Mouse (Mus musculus) kidney, embryonic 15.5 days (tissue): Measurements from ENCODE around the gene Focad. TPM values are rescaled to one million over a fixed set of nuclear protein-coding genes. Genes with fewer than 3 reads are reported as not detected.

Experiments used
- ATAC-seq: fragments of 200-750 bp; cut with Nextera tagmentation; replicated peaks from 2 replicates; pipeline ENCODE4 v1.8.0; 2017; ENCODE audit warnings: moderate TSS enrichment; ENCODE audit not compliant: low FRiP score
- H3K27ac ChIP-seq: fragments of 300-500 bp; sonication (generic); 2 replicates; pipeline ENCODE4 v1.5.1; 2015; ENCODE audit warnings: mild to moderate bottlenecking, inconsistent platforms
- H3K27me3 ChIP-seq: fragments of 300-500 bp; sonication (generic); 2 replicates; pipeline ENCODE4 v1.6.1; 2015; ENCODE audit warnings: inconsistent platforms
- H3K36me3 ChIP-seq: fragments of 300-500 bp; sonication (generic); 2 replicates; pipeline ENCODE4 v1.6.1; 2015; ENCODE audit warnings: inconsistent platforms
- H3K4me1 ChIP-seq: fragments of 300-500 bp; sonication (generic); 2 replicates; pipeline ENCODE4 v1.6.1; 2015; ENCODE audit warnings: inconsistent platforms
- H3K4me2 ChIP-seq: fragments of 300-500 bp; sonication (generic); 2 replicates; pipeline ENCODE4 v1.6.1; 2015; ENCODE audit warnings: moderate library complexity, mild to moderate bottlenecking, inconsistent platforms
- H3K4me3 ChIP-seq: fragments of 300-500 bp; sonication (generic); replicated peaks from 2 replicates; pipeline ENCODE4 v1.5.1; 2015; ENCODE audit warnings: mild to moderate bottlenecking, inconsistent platforms
- H3K9ac ChIP-seq: fragments of 300-500 bp; sonication (generic); 2 replicates; pipeline ENCODE4 v1.6.1; 2015; ENCODE audit warnings: mild to moderate bottlenecking, inconsistent platforms
- H3K9me3 ChIP-seq: fragments of 300-500 bp; sonication (generic); replicated peaks from 2 replicates; pipeline ENCODE4 v1.6.1; 2016; ENCODE audit warnings: inconsistent platforms
- WGBS: fragments of 180-500 bp; shearing (Covaris S2); methylation state at CpG from one replicate; pipeline ENCODE4 v1.1.7; 2015; ENCODE audit warnings: mixed read lengths; 5-methylcytosine and 5-hydroxymethylcytosine counted together
- polyA plus RNA-seq: library from polyadenylated mRNA; unstranded; fragments of >200 nt; fragmentation: Nextera tagmentation; extraction: Ambion mirVana; gene quantifications from 2 replicates; pipeline ENCODE4 v1.2.1, GENCODE M21; 2015

Gene Focad
- polyA plus RNA-seq, 1 experiment from 2014 or later = 15.0 TPM

- H3K36me3 ChIP-seq = no peaks in the 10 kb centered on the region
- H3K27ac ChIP-seq = no peak overlapping the region
- no peaks in the 10 kb centered on the region for H3K9me3 ChIP-seq
- no peaks in the 10 kb centered on the region for H3K4me1 ChIP-seq
- WGBS = 67% methylated on average over 3 of the region's 3 CpGs
- H3K27me3 ChIP-seq = no peaks in the 10 kb centered on the region
- H3K4me3 ChIP-seq = no peak overlapping the region
- H3K4me2 ChIP-seq = no peak overlapping the region
- no peak overlapping the region for H3K9ac ChIP-seq
- no peak for ATAC-seq
Measured at GRCm38 (mm10) chr4:88108585-88108984, 14.2 kb downstream of the Focad start.

GRCm38 (mm10) chr4:88117331-88117730, 22.9 kb downstream of the Focad start:
- no peaks in the 10 kb centered on the region for H3K36me3 ChIP-seq
- H3K4me2 ChIP-seq = no peak overlapping the region
- H3K9me3 ChIP-seq = no peaks in the 10 kb centered on the region
- no peak overlapping the region for H3K9ac ChIP-seq
- H3K4me3 ChIP-seq = no peak overlapping the region
- no peaks in the 10 kb centered on the region for H3K27me3 ChIP-seq
- no peak overlapping the region for H3K27ac ChIP-seq
- ATAC-seq = no peak
- no peaks in the 10 kb centered on the region for H3K4me1 ChIP-seq
- WGBS = 66% methylated on average over 3 of the region's 3 CpGs

GRCm38 (mm10) chr4:88117942-88118341, 23.5 kb downstream of the Focad start:
- Histone ChIP-seq H3K9me3 (no peaks in the 10 kb centered on the region), H3K36me3 (no peaks in the 10 kb centered on the region), H3K27me3 (no peaks in the 10 kb centered on the region), H3K4me2 (no peak overlapping the region), H3K4me3 (no peak overlapping the region), H3K4me1 (no peaks in the 10 kb centered on the region), H3K9ac (no peak overlapping the region), H3K27ac (no peak overlapping the region)
- ATAC-seq = no peak

GRCm38 (mm10) chr4:88118750-88119395, 24.4 kb downstream of the Focad start:
- 82% methylated on average over 5 of the region's 5 CpGs for WGBS
- no peak overlapping the region for H3K4me3 ChIP-seq
- H3K4me2 ChIP-seq = no peak overlapping the region
- no peak for ATAC-seq
- H3K27me3 ChIP-seq = no peaks in the 10 kb centered on the region
- H3K9me3 ChIP-seq = no peaks in the 10 kb centered on the region
- no peaks in the 10 kb centered on the region for H3K4me1 ChIP-seq
- H3K36me3 ChIP-seq = no peaks in the 10 kb centered on the region
- H3K27ac ChIP-seq = no peak overlapping the region
- no peak overlapping the region for H3K9ac ChIP-seq

- ATAC-seq = no peak
- no peak overlapping the region for H3K4me3 ChIP-seq
- H3K9ac ChIP-seq = no peak overlapping the region
- H3K4me2 ChIP-seq = no peak overlapping the region
- no peaks in the 10 kb centered on the region for H3K4me1 ChIP-seq
- no peaks in the 10 kb centered on the region for H3K9me3 ChIP-seq
- H3K36me3 ChIP-seq = no peaks in the 10 kb centered on the region
- no peaks in the 10 kb centered on the region for H3K27me3 ChIP-seq
- H3K27ac ChIP-seq = no peak overlapping the region
Measured at GRCm38 (mm10) chr4:88120091-88120490, 25.7 kb downstream of the Focad start.

- Histone ChIP-seq H3K9me3 (no peaks in the 10 kb centered on the region), H3K9ac (no peak overlapping the region), H3K4me3 (no peak overlapping the region), H3K4me2 (no peak overlapping the region), H3K4me1 (no peaks in the 10 kb centered on the region), H3K27ac (no peak overlapping the region), H3K36me3 (no peaks in the 10 kb centered on the region), H3K27me3 (no peaks in the 10 kb centered on the region)
- WGBS = 91% methylated on average over 3 of the region's 3 CpGs
- no peak for ATAC-seq
Measured at GRCm38 (mm10) chr4:88122472-88122871, 28.0 kb downstream of the Focad start.

- Histone ChIP-seq H3K9me3 (no peaks in the 10 kb centered on the region), H3K4me2 (no peak overlapping the region), H3K27ac (no peak overlapping the region), H3K27me3 (no peaks in the 10 kb centered on the region), H3K36me3 (no peaks in the 10 kb centered on the region), H3K4me3 (no peak overlapping the region), H3K9ac (no peak overlapping the region), H3K4me1 (no peaks in the 10 kb centered on the region)
- ATAC-seq = no peak
- whole genome bisulfite sequencing = 14% methylated on average over 2 of the region's 2 CpGs
Measured at GRCm38 (mm10) chr4:88135936-88136335, 41.5 kb downstream of the Focad start.

- no peak for ATAC-seq
- Histone ChIP-seq H3K27ac (no peak overlapping the region), H3K36me3 (no peaks in the 10 kb centered on the region), H3K27me3 (no peaks in the 10 kb centered on the region), H3K4me1 (no peaks in the 10 kb centered on the region), H3K4me3 (no peak overlapping the region), H3K9me3 (no peaks in the 10 kb centered on the region), H3K9ac (no peak overlapping the region), H3K4me2 (no peak overlapping the region)
- 45% methylated on average over 4 of the region's 4 CpGs for whole genome bisulfite sequencing
Measured at GRCm38 (mm10) chr4:88136528-88136927, 42.1 kb downstream of the Focad start.

- Histone ChIP-seq H3K4me1 (no peaks in the 10 kb centered on the region), H3K27ac (no peak overlapping the region), H3K4me3 (no peak overlapping the region), H3K9ac (no peak overlapping the region), H3K36me3 (no peaks in the 10 kb centered on the region), H3K9me3 (no peaks in the 10 kb centered on the region), H3K4me2 (no peak overlapping the region), H3K27me3 (no peaks in the 10 kb centered on the region)
- WGBS = 91% methylated on average over 2 of the region's 2 CpGs
- no peak for ATAC-seq
Measured at GRCm38 (mm10) chr4:88138366-88138917, 44.0 kb downstream of the Focad start.

- no peak for ATAC-seq
- Histone ChIP-seq H3K4me3 (no peak overlapping the region), H3K4me2 (no peak overlapping the region), H3K36me3 (no peaks in the 10 kb centered on the region), H3K9me3 (no peaks in the 10 kb centered on the region), H3K9ac (no peak overlapping the region), H3K27me3 (no peaks in the 10 kb centered on the region), H3K4me1 (no peaks in the 10 kb centered on the region), H3K27ac (no peak overlapping the region)
- WGBS = 57% methylated on average over 1 of the region's 1 CpGs
Measured at GRCm38 (mm10) chr4:88149462-88149861, 55.0 kb downstream of the Focad start.

GRCm38 (mm10) chr4:88155490-88156160, 61.2 kb downstream of the Focad start:
- Histone ChIP-seq H3K9me3 (no peaks in the 10 kb centered on the region), H3K27ac (no peak overlapping the region), H3K4me1 (no peaks in the 10 kb centered on the region), H3K36me3 (no peaks in the 10 kb centered on the region), H3K4me2 (no peak overlapping the region), H3K4me3 (no peak overlapping the region), H3K27me3 (no peaks in the 10 kb centered on the region), H3K9ac (no peak overlapping the region)
- 73% methylated on average over 3 of the region's 3 CpGs for WGBS
- no peak for ATAC-seq

GRCm38 (mm10) chr4:88156961-88157360, 62.5 kb downstream of the Focad start:
- WGBS = 82% methylated on average over 5 of the region's 5 CpGs
- no peak overlapping the region for H3K4me3 ChIP-seq
- ATAC-seq = no peak

More at GRCm38 (mm10) chr4:88156961-88157360, 62.5 kb downstream of the Focad start:
- no peak overlapping the region for H3K4me2 ChIP-seq
- H3K27me3 ChIP-seq = no peaks in the 10 kb centered on the region
- no peak overlapping the region for H3K27ac ChIP-seq
- no peak overlapping the region for H3K9ac ChIP-seq
- H3K4me1 ChIP-seq = no peaks in the 10 kb centered on the region
- no peaks in the 10 kb centered on the region for H3K9me3 ChIP-seq
- no peaks in the 10 kb centered on the region for H3K36me3 ChIP-seq
